Mouse (Mus musculus): Measurements from ENCODE around the gene Tmem116. TPM values are rescaled to one million over a fixed set of nuclear protein-coding genes. Genes with fewer than 3 reads are reported as not detected.

The Tmem116 gene
- total and polyA plus RNA-seq, 2 experiments: 0.20 TPM; not detected in 1

DNA sequence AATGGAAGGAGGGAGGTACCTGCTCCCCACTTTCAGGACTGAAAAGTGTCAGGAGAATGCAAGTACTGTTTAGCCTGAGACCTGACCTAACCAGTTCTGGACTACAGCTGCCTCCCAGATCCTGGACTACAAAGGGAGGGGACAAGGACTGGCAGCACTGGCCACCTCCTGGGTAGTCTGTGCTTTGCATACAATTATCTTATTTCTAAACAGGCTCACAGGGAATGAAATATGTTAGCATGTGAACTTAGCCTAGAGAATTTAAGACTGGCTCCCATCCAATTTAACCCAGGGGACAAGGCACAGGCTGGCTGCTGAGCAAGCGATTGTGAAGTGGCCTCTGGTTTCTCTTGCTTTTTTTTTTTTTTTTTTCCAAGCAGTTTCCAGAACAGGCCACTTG, 119.1 kb downstream of the Tmem116 start:
- no peak for DNase-seq (ENCODE audit: extremely low read depth, low read depth, low spot score)
- Histone ChIP-seq H3K4me3 (ENCODE audit: insufficient read depth, low read depth, low read length) (no peak overlapping the region), H3K36me3 (ENCODE audit: control insufficient read depth, insufficient read depth, low read length) (peaks cover 78% of the 10 kb centered on the region), H3K27ac (replicated peaks; ENCODE audit: insufficient read depth, low read depth, low read length) (no peak overlapping the region), H3K4me1 (ENCODE audit: control insufficient read depth, insufficient read depth, low read length) (peaks cover 16% of the 10 kb centered on the region), H3K79me2 (ENCODE audit: control insufficient read depth, insufficient read depth, low read length) (no peaks in the 10 kb centered on the region), H3K27me3 (ENCODE audit: control insufficient read depth, insufficient read depth, low read length) (no peaks in the 10 kb centered on the region), H3K9ac (ENCODE audit: low read depth, low read length) (no peak overlapping the region)
- 27% methylated on average over 1 of the region's 1 CpGs for WGBS
- TF ChIP-seq POLR2A (IDR thresholded peaks at IDR 0.05; ENCODE audit: extremely low read depth, insufficient read depth, low read length): no peak
- TF ChIP-seq CTCF (IDR thresholded peaks at IDR 0.05; ENCODE audit: low read depth, low read length): no peak

Other genes starting within 250 kb of the Tmem116 start
- 135 and 163 TPM in 2 replicates for gene Rpl6, start 247.4 kb upstream of the Tmem116 start, total RNA-seq (2014; rRNA removed)
- gene Rpl6, start 247.4 kb upstream of the Tmem116 start, polyA plus RNA-seq (2012; rRNA removed): 122 and 146 TPM in 2 replicates
- gene Hectd4, start 231.7 kb upstream of the Tmem116 start, total RNA-seq (2014; rRNA removed): 9.7 and 10.0 TPM in 2 replicates
- 5.5 and 7.6 TPM in 2 replicates for gene Hectd4, start 231.7 kb upstream of the Tmem116 start, polyA plus RNA-seq (2012; rRNA removed)
- 49.5 and 53.7 TPM in 2 replicates for gene Trafd1, start 66.3 kb upstream of the Tmem116 start, total RNA-seq (2014; rRNA removed)
- 53.2 and 67.0 TPM in 2 replicates for gene Trafd1, start 66.3 kb upstream of the Tmem116 start, polyA plus RNA-seq (2012; rRNA removed)
- 8.6 and 8.9 TPM in 2 replicates for gene Naa25, start 54.0 kb upstream of the Tmem116 start, total RNA-seq (2014; rRNA removed)
- 5.8 and 7.6 TPM in 2 replicates for gene Naa25, start 54.0 kb upstream of the Tmem116 start, polyA plus RNA-seq (2012; rRNA removed)
- 21.9 and 30.0 TPM in 2 replicates for gene Erp29, start 613 bp downstream of the Tmem116 start, total RNA-seq (2014; rRNA removed)
- gene Erp29, start 613 bp downstream of the Tmem116 start, polyA plus RNA-seq (2012; rRNA removed): 21.5 and 27.1 TPM in 2 replicates
- not detected in 2 replicates for gene Adam1b, start 51.5 kb downstream of the Tmem116 start, total RNA-seq (2014; rRNA removed)
- not detected in 2 replicates for gene Adam1b, start 51.5 kb downstream of the Tmem116 start, polyA plus RNA-seq (2012; rRNA removed)
- gene Adam1a, start 93.6 kb downstream of the Tmem116 start, total RNA-seq (2014; rRNA removed): 2.5 and 2.8 TPM in 2 replicates
- gene Adam1a, start 93.6 kb downstream of the Tmem116 start, polyA plus RNA-seq (2012; rRNA removed): 0.85 and 1.4 TPM in 2 replicates
- 0.09 TPM in 1 of 2 replicates, not detected in the other for gene Gm42878, start 93.6 kb downstream of the Tmem116 start, total RNA-seq (2014; rRNA removed)
- gene Gm42878, start 93.6 kb downstream of the Tmem116 start, polyA plus RNA-seq (2012; rRNA removed): not detected in 2 replicates
- gene Mapkapk5, start 94.0 kb downstream of the Tmem116 start, total RNA-seq (2014; rRNA removed): 39.0 and 40.1 TPM in 2 replicates
- gene Mapkapk5, start 94.0 kb downstream of the Tmem116 start, polyA plus RNA-seq (2012; rRNA removed): 16.8 and 21.7 TPM in 2 replicates
- 1,488 and 1,502 TPM in 2 replicates for gene Aldh2, start 141.9 kb downstream of the Tmem116 start, total RNA-seq (2014; rRNA removed)
- 3,750 and 4,351 TPM in 2 replicates for gene Aldh2, start 141.9 kb downstream of the Tmem116 start, polyA plus RNA-seq (2012; rRNA removed)
- gene Acad12, start 167.0 kb downstream of the Tmem116 start, total RNA-seq (2014; rRNA removed): 9.6 and 14.4 TPM in 2 replicates
- 9.1 and 10.1 TPM in 2 replicates for gene Acad12, start 167.0 kb downstream of the Tmem116 start, polyA plus RNA-seq (2012; rRNA removed)
- 19.6 and 23.5 TPM in 2 replicates for gene Acad10, start 208.6 kb downstream of the Tmem116 start, total RNA-seq (2014; rRNA removed)
- gene Acad10, start 208.6 kb downstream of the Tmem116 start, polyA plus RNA-seq (2012; rRNA removed): 27.5 and 27.7 TPM in 2 replicates
- gene Brap, start 208.7 kb downstream of the Tmem116 start, total RNA-seq (2014; rRNA removed): 95.5 and 112 TPM in 2 replicates
- gene Brap, start 208.7 kb downstream of the Tmem116 start, polyA plus RNA-seq (2012; rRNA removed): 48.1 and 48.7 TPM in 2 replicates

Measured in liver, adult 2 months (tissue).